Mouse (Mus musculus) lung, adult 2 months (tissue): Measurements from ENCODE around the gene Acot5.
"Not testable (repeated sequence)": the region's sequence is repeated elsewhere in the genome, so short reads cannot be mapped to it uniquely, and the experiment has no call there.

Experiments used
- CTCF ChIP-seq: fragments of 200-500 bp; IDR thresholded peaks from 2 replicates; pipeline ENCODE4 v1.5.1; 2011; ENCODE audit warnings: mild to moderate bottlenecking, low read length, control low read depth; ENCODE audit not compliant: insufficient read depth
- POLR2A ChIP-seq: fragments of 200-500 bp; IDR thresholded peaks from 2 replicates; pipeline ENCODE4 v1.6.1; 2011; ENCODE audit warnings: low read depth, mild to moderate bottlenecking, control low read depth, low read length, borderline replicate concordance; ENCODE audit errors: extremely low read depth

GRCm38 (mm10) chr12:84094666-84095065 lies 25.5 kb downstream of the Acot5 start:
- TF ChIP-seq CTCF, POLR2A: not testable (repeated sequence)
